Mouse (Mus musculus): ENCODE results near the gene Tjp2.

- TF ChIP-seq GATA1 (IDR thresholded peaks at IDR 0.05; ENCODE audit: borderline replicate concordance, low read length) (no peak), FLI1 (IDR thresholded peaks at IDR 0.05; ENCODE audit: low read length) (no peak)
These were observed 106.1 kb downstream of the Tjp2 start for GRCm38 (mm10) chr19:24118775-24119174.
